Mouse (Mus musculus) ES-E14 (cell line): ENCODE results near the gene Pgbd5. TPM values are rescaled to one million over a fixed set of nuclear protein-coding genes. Genes with fewer than 3 reads are reported as not detected.
A peak's percentile ranks its signal among the peaks of the same experiment; 100 is the strongest.

Experiments used
- DNase-seq: peaks from one replicate; pipeline ENCODE4 v3.0.0-alpha.2; 2013; ENCODE audit warnings: low read depth, low spot score
- H3K27ac ChIP-seq: 2 replicates; pipeline ENCODE4 v1.5.1; 2012; ENCODE audit warnings: low read depth, mild to moderate bottlenecking, low read length, moderate library complexity, mixed read lengths; ENCODE audit not compliant: poor library complexity, insufficient read depth, severe bottlenecking
- H3K36me3 ChIP-seq: 2 replicates; pipeline ENCODE4 v1.6.1; 2012; ENCODE audit warnings: mild to moderate bottlenecking, low read length, moderate library complexity, mixed read lengths; ENCODE audit not compliant: control insufficient read depth, poor library complexity, insufficient read depth, severe bottlenecking
- H3K4me1 ChIP-seq, 2 experiments: fragments of 150-350 bp in 1 of 2; sonication (generic) in 1 of 2; 2 replicates each; pipeline ENCODE4 v1.6.1; 2012; ENCODE audit warnings: low read length in 2 of 2, mild to moderate bottlenecking in 1 of 2, mixed read lengths in 1 of 2; ENCODE audit not compliant: control insufficient read depth in 2 of 2, insufficient read depth in 2 of 2, poor library complexity in 1 of 2
- H3K4me3 ChIP-seq, 2 experiments: fragments of 150-350 bp in 1 of 2; sonication (generic) in 1 of 2; 2 replicates each; pipeline ENCODE4 v1.5.1; 2012; ENCODE audit warnings: low read length in 2 of 2, low read depth in 1 of 2, mild to moderate bottlenecking in 1 of 2, mixed read lengths in 1 of 2; ENCODE audit not compliant: insufficient read depth in 1 of 2, poor library complexity in 1 of 2, severe bottlenecking in 1 of 2
- H3K9ac ChIP-seq: 2 replicates; pipeline ENCODE4 v1.6.1; 2012; ENCODE audit warnings: low read depth, mild to moderate bottlenecking, low read length, mixed read lengths; ENCODE audit not compliant: poor library complexity, insufficient read depth, severe bottlenecking
- H3K9me3 ChIP-seq: fragments of 150-350 bp; sonication (generic); 2 replicates; pipeline ENCODE4 v1.6.1; 2012; ENCODE audit warnings: low read depth, mild to moderate bottlenecking, low read length; ENCODE audit not compliant: control insufficient read depth, insufficient read depth
- CHD2 ChIP-seq: IDR thresholded peaks from 2 replicates; pipeline ENCODE4 v1.6.1; 2014; ENCODE audit warnings: mild to moderate bottlenecking, low read depth, low read length, inconsistent platforms
- HCFC1 ChIP-seq: IDR thresholded peaks from 2 replicates; pipeline ENCODE4 v1.6.1; 2012; ENCODE audit warnings: low read length, inconsistent platforms, borderline replicate concordance; ENCODE audit not compliant: insufficient read depth
- MAFK ChIP-seq: IDR thresholded peaks from 2 replicates; pipeline ENCODE4 v1.6.1; 2014; ENCODE audit warnings: mild to moderate bottlenecking, low read depth, low read length, inconsistent platforms; ENCODE audit not compliant: insufficient read depth
- ZC3H11A ChIP-seq: IDR thresholded peaks from 2 replicates; pipeline ENCODE4 v1.6.1; 2012; ENCODE audit warnings: low read depth, mild to moderate bottlenecking, inconsistent platforms, low read length, borderline replicate concordance
- ZNF384 ChIP-seq: IDR thresholded peaks from 2 replicates; pipeline ENCODE4 v1.6.1; 2012; ENCODE audit warnings: low read depth, low read length, inconsistent platforms
- in situ Hi-C, 2 experiments: fragments of 600-800 bp; cut with MboI; formaldehyde crosslinking; loops; one replicate each; pipeline ENCODE4 v1.15.1; 2025; ENCODE audit warnings: low sequenced_read_pairs in 2 of 2, inconsistent platforms in 1 of 2; ENCODE audit not compliant: unreplicated experiment in 2 of 2
- total RNA-seq: library from RNA; depleted of rRNA; stranded (reverse); fragments of 300-350 nt; gene quantifications from 2 replicates; pipeline ENCODE4 v1.2.3, GENCODE M21; 2012; rRNA removed

Pgbd5 gene
- 2.1 and 3.5 TPM in 2 replicates for total RNA-seq

DNA sequence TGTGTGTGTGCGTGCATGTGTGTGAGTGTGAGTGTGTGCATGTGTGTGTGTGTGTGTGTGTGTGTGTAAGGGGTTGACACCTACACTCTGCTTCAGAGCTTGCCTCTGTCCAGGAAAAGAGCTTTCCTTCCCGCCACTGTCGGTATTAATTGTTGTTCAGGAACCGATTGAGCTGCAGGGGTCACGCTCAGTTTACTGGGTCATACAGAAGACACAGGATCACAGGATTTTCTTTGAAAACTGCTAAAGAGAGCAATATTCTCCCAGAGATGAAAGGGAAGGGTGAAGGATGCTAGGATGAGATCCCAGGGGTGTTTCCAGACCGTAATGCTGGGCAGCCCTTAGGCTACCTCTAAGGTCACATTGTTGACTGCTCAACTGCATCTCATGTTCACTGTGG, at the start of gene Pgbd5:
TSS of gene Pgbd5 (minus strand) at position 101 of the 400 bp plus-strand sequence.
- no peak within 1 kb of the TSS for H3K27ac ChIP-seq
- no peak within 1 kb of the TSS for H3K4me3 ChIP-seq
- H3K9me3 ChIP-seq: no peaks in the 10 kb centered on the region
- DNase-seq: no peak
- H3K9ac ChIP-seq: no peak within 1 kb of the TSS
- H3K4me1 ChIP-seq: peaks cover 3 to 12% of the 10 kb centered on the region in 2 experiments; a peak in 2 of 4 replicates
- in situ Hi-C loops: no loop called here
- TF ChIP-seq MAFK: no peak
- TF ChIP-seq ZC3H11A: no peak
- TF ChIP-seq CHD2: no peak
- TF ChIP-seq ZNF384: no peak
- TF ChIP-seq HCFC1: no peak
- no peaks in the 10 kb centered on the region for H3K36me3 ChIP-seq

DNA sequence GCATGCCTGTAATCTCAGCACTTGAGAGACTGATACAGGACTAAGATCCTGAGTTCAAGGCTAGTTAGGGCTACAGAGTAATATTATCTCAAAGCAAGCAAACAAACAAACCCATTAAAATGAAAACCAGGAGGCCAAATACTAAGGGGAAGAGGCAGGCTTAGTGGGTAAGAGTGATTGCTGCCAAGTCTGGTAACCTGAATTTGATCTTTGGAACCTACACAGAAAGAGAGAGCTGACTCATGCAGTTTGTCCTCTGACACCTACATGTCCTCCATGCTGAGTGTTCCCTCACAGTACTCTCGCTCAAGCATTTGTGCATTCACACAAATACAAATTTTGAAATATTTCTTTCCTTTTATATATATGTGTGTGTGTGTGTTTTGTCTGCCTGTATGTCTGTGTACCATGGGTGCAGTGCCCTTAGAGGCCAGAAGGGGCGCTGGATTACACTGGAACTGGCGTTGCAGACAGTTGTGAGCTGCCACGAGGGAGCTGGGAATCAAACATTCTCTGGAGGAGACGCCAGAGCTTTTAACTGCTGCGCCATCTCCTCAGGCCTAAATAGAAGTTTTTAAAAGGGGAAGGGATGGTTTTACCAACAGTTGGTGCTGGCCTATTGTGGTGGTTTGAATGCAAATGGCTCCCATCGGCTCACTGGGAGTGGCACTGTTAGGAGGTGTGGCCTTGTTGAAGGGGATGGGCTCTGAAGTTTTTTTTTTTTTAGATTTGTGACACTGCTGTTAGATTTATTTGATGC, 44.1 kb upstream of the Pgbd5 start:
- no peak overlapping the region; the same call in 1 of the 2 replicates for H3K27ac ChIP-seq
- no peaks in the 10 kb centered on the region for H3K36me3 ChIP-seq
- no peaks in the 10 kb centered on the region for H3K4me1 ChIP-seq
- in situ Hi-C loops: no loop called here
- peak overlapping the region; percentile 7 to 17; a peak in 2 of 4 replicates for H3K4me3 ChIP-seq
- peak; percentile 73 for DNase-seq
- H3K9ac ChIP-seq: peak overlapping the region; percentile 34; the same call in 1 of the 2 replicates
- no peaks in the 10 kb centered on the region for H3K9me3 ChIP-seq
- TF ChIP-seq HCFC1: peak; percentile 24; the same call in 1 of the 2 replicates
- TF ChIP-seq CHD2: no peak
- peak; percentile 89 for TF ChIP-seq ZNF384
- TF ChIP-seq ZC3H11A: no peak
- TF ChIP-seq MAFK: no peak

DNA sequence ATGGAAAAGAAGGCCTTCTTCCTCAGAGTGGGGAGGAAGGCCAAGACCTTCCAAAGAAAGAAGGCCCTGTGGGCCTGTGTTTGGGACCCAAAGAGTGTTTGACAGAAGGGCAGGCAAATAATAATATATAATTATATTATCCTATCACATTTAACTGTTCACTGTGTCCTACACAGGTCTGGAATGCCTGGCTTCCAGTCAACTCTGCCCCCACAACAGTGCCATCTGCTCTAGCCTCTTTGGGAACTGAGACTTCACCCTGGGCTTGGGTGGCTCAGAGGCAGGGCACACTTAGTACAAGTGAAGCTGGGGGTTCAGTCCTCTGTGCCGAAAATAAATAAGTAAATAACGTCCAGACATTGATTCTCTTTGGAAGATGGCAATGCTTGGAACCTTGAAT, 43.3 kb upstream of the Pgbd5 start:
- no peak for DNase-seq
- Histone ChIP-seq H3K27ac (no peak overlapping the region), H3K4me1 (no peaks in the 10 kb centered on the region), H3K36me3 (no peaks in the 10 kb centered on the region), H3K9ac (no peak overlapping the region), H3K4me3 (no peak overlapping the region), H3K9me3 (no peaks in the 10 kb centered on the region)
- TF ChIP-seq HCFC1: no peak
- TF ChIP-seq CHD2: no peak
- no peak for TF ChIP-seq MAFK
- TF ChIP-seq ZNF384: no peak
- no peak for TF ChIP-seq ZC3H11A
- in situ Hi-C loops: no loop called here

DNA sequence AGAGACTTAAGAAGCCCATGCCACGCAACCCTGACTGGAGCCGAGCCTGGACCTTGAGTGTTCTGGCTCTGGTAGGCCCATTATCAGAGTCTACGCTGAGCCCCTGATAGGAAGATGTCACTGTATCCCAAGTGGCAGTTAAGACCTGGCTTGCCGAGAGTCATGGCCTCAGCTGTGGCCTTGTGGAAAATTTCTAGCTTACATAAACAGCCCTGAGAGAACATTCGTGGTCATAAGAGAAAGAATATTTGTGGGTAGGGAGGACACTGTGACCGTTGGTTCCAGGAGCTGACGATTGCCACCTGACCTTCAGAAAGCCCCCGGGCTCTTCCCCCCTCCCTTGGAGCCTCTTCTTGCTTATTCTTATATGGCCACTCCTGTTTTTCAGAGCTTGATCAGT, 40.9 kb upstream of the Pgbd5 start:
- DNase-seq: no peak
- Histone ChIP-seq H3K36me3 (no peaks in the 10 kb centered on the region), H3K27ac (no peak overlapping the region), H3K9me3 (no peaks in the 10 kb centered on the region), H3K4me3 (no peak overlapping the region), H3K4me1 (no peaks in the 10 kb centered on the region), H3K9ac (no peak overlapping the region)
- in situ Hi-C loops: no loop called here
- no peak for TF ChIP-seq ZC3H11A
- TF ChIP-seq CHD2: no peak
- no peak for TF ChIP-seq MAFK
- TF ChIP-seq ZNF384: no peak
- TF ChIP-seq HCFC1: no peak

DNA sequence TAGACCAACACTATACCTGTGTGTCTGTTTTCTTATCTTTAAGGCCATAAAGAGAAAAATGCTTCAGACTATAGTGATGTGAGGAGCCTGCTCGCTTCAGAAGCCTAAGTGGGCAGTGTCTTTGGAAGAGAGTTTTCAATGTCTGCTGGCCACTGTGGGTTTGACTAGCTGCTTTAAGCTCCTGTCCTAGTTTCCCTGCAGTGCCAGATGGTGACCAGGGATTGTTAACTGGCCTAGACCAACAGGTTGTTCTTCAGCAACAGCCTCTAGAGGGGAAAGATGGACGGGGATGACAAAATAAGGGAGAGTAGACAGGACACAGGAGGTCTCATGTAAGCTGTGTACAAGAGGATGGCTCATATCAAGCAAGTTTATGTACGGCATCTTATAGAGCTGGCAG, 39.8 kb upstream of the Pgbd5 start:
- TF ChIP-seq ZC3H11A (no peak), HCFC1 (no peak), CHD2 (no peak), MAFK (no peak), ZNF384 (no peak)
- H3K4me3 ChIP-seq: no peak overlapping the region
- no peak overlapping the region for H3K27ac ChIP-seq
- no peaks in the 10 kb centered on the region for H3K36me3 ChIP-seq
- no peaks in the 10 kb centered on the region for H3K4me1 ChIP-seq
- no peak for DNase-seq
- no peak overlapping the region for H3K9ac ChIP-seq
- H3K9me3 ChIP-seq: no peaks in the 10 kb centered on the region
- in situ Hi-C loops: no loop called here
